Mouse (Mus musculus) E14TG2a.4 (cell line): Measurements from ENCODE around the gene Fabp3.

Source experiments
- CTCF ChIP-seq: conservative IDR thresholded peaks from 2 replicates; pipeline ENCODE4 v1.5.1; 2014; ENCODE audit warnings: low read length
- POU5F1 ChIP-seq: IDR thresholded peaks from 2 replicates; pipeline ENCODE4 v1.6.1; 2014; ENCODE audit warnings: low read length, borderline replicate concordance

- no peak for TF ChIP-seq CTCF
- TF ChIP-seq POU5F1, result no peak
Measured at GRCm38 (mm10) chr4:130276573-130277176, 31.7 kb upstream of the Fabp3 start.
